Mouse (Mus musculus) T-helper 2 cell (primary cell): ENCODE data around the gene Pnmt.

ENCODE experiments used
- in situ Hi-C: fragments of 300-600 bp; cut with MboI, MseI; formaldehyde crosslinking; loops from one replicate; pipeline ENCODE4 v1.15.1; 2025; ENCODE audit warnings: high pct_unique_total_duplicates

Gene Pnmt

GRCm38 (mm10) chr11:98383261-98384030, 2.8 kb upstream of the Pnmt start, which contains the start of gene Tcap:
Tcap (plus strand) TSS chr11:98383811.
- in situ Hi-C loops = no loop called here

- in situ Hi-C loops = no loop called here
Measured at GRCm38 (mm10) chr11:98384216-98384615, 2.0 kb upstream of the Pnmt start.

- in situ Hi-C loops = loop anchor here (5.0 kb wide), 1 partner anchor 43 kb away; no protein-coding TSS in a partner anchor
Measured at GRCm38 (mm10) chr11:98384721-98385637, 1.3 kb upstream of the Pnmt start.

- in situ Hi-C loops = loop anchor here (5.0 kb wide), 1 partner anchor 44 kb away; no protein-coding TSS in a partner anchor
Measured at GRCm38 (mm10) chr11:98386596-98386995, 346 bp downstream of the Pnmt start.

GRCm38 (mm10) chr11:98387056-98387577, 867 bp downstream of the Pnmt start:
- in situ Hi-C loops = loop anchor here (5.0 kb wide), 1 partner anchor 45 kb away; no protein-coding TSS in a partner anchor

GRCm38 (mm10) chr11:98388282-98388681, 2.0 kb downstream of the Pnmt start:
- in situ Hi-C loops = loop anchor here (5.0 kb wide), 1 partner anchor 46 kb away; no protein-coding TSS in a partner anchor

GRCm38 (mm10) chr11:98389221-98389780, 3.1 kb downstream of the Pnmt start:
- in situ Hi-C loops = loop anchor here (5.0 kb wide), 1 partner anchor 47 kb away; no protein-coding TSS in a partner anchor

- in situ Hi-C loops = no loop called here
Measured at GRCm38 (mm10) chr11:98390141-98390540, 3.9 kb downstream of the Pnmt start.

GRCm38 (mm10) chr11:98392034-98392433, 5.8 kb downstream of the Pnmt start:
- in situ Hi-C loops = no loop called here

GRCm38 (mm10) chr11:98392645-98393044, 6.4 kb downstream of the Pnmt start:
- in situ Hi-C loops = no loop called here

GRCm38 (mm10) chr11:98393317-98393716, 7.1 kb downstream of the Pnmt start:
- in situ Hi-C loops = no loop called here

- in situ Hi-C loops = no loop called here
Measured at GRCm38 (mm10) chr11:98394301-98394700, 8.1 kb downstream of the Pnmt start.

- in situ Hi-C loops = no loop called here
Measured at GRCm38 (mm10) chr11:98395041-98395440, 8.8 kb downstream of the Pnmt start.

- in situ Hi-C loops = no loop called here
Measured at GRCm38 (mm10) chr11:98397946-98398345, 11.7 kb downstream of the Pnmt start.

GRCm38 (mm10) chr11:98400161-98400726, 14.0 kb downstream of the Pnmt start, which contains the start of gene Pgap3:
Pgap3 (minus strand) TSS chr11:98400490.
- in situ Hi-C loops = no loop called here

GRCm38 (mm10) chr11:98400816-98401215, 14.6 kb downstream of the Pnmt start:
- in situ Hi-C loops = no loop called here

- in situ Hi-C loops = no loop called here
Measured at GRCm38 (mm10) chr11:98406621-98407020, 20.4 kb downstream of the Pnmt start.

GRCm38 (mm10) chr11:98408872-98409271, 22.6 kb downstream of the Pnmt start:
- in situ Hi-C loops = no loop called here

GRCm38 (mm10) chr11:98409341-98409822, 23.1 kb downstream of the Pnmt start:
- in situ Hi-C loops = no loop called here

- in situ Hi-C loops = no loop called here
Measured at GRCm38 (mm10) chr11:98412273-98412796, 26.1 kb downstream of the Pnmt start, which contains the start of gene Erbb2. Erbb2 (plus strand) TSS chr11:98412470.
